12 mouse cellular contexts compared by ENCODE assay signal in genomic region chr17:46083381-46083780, GRCm38 (mm10). TPM values are rescaled to one million over a fixed set of nuclear protein-coding genes. Genes with fewer than 3 reads are reported as not detected.
DNase-seq lines count a peak whose midpoint lies in the region; ATAC-seq and TF ChIP-seq lines count a peak whose summit lies in the region.
"Had no signal": no experiment of that assay in that cellular context is flagged by ENCODE, and none has a peak within 500 bp of the region (broad histone marks: within the 10 kb centered on the region; RNA-seq: fewer than 3 reads in every experiment).

No protein-coding gene starts in this region.

- no peaks in the 10 kb centered on the region; the same call in 1 of the 2 replicates for H3K79me2 ChIP-seq in MEL (ENCODE audit: control insufficient read depth, insufficient read depth, low read length, poor library complexity)

- no peak for TF ChIP-seq CTCF in MEL (IDR thresholded peaks at IDR 0.05 in 2 of 3, conservative IDR thresholded peaks at IDR 0.05 in 1 of 3; ENCODE audit: control insufficient read depth in 1 of 3, insufficient read depth in 1 of 3, low read depth in 2 of 3, low read length in 3 of 3, poor library complexity in 1 of 3, severe bottlenecking in 1 of 3)

- H3K9ac ChIP-seq in hindbrain, embryonic 16.5 days (ENCODE audit: low read depth, low read length) = no peak overlapping the region
- H3K9ac ChIP-seq in hindbrain, embryonic 11.5 days (ENCODE audit: low read depth, low read length) = no peak overlapping the region
- H3K9ac ChIP-seq in MEL (ENCODE audit: control insufficient read depth, low read depth, low read length, poor library complexity, severe bottlenecking) = peak overlapping the region; percentile 71
- no peak overlapping the region for H3K9ac ChIP-seq in embryonic facial prominence, embryonic 15.5 days
- H3K9ac ChIP-seq: midbrain, embryonic 15.5 days had no signal

- H3K36me3 ChIP-seq in heart, embryonic 10.5 days = no peaks in the 10 kb centered on the region
- no peaks in the 10 kb centered on the region for H3K36me3 ChIP-seq in hindbrain, embryonic 16.5 days (ENCODE audit: control insufficient read depth, insufficient read depth, low read length)
- no peaks in the 10 kb centered on the region for H3K36me3 ChIP-seq in hindbrain, embryonic 11.5 days (ENCODE audit: control insufficient read depth, insufficient read depth, low read length)
- peaks cover 0 to 15% of the 10 kb centered on the region in 2 experiments; a peak in 2 of 4 replicates for H3K36me3 ChIP-seq in MEL (ENCODE audit: control insufficient read depth in 1 of 2, insufficient read depth in 2 of 2, low read length in 2 of 2)
- no peaks in the 10 kb centered on the region for H3K36me3 ChIP-seq in embryonic facial prominence, embryonic 15.5 days
- H3K36me3 ChIP-seq: midbrain, embryonic 15.5 days had no signal

- peak overlapping the region; percentile 85; the same call in 1 of the 2 replicates for H3K27ac ChIP-seq in heart, embryonic 10.5 days
- peak overlapping the region; percentile 78 for H3K27ac ChIP-seq in hindbrain, embryonic 16.5 days (ENCODE audit: low read depth, low read length)
- H3K27ac ChIP-seq in hindbrain, embryonic 11.5 days (ENCODE audit: low read depth, low read length) = no peak overlapping the region
- peak overlapping the region; percentile 72 for H3K27ac ChIP-seq in MEL (ENCODE audit: control insufficient read depth, low read depth, low read length)
- peak overlapping the region; percentile 76 for H3K27ac ChIP-seq in embryonic facial prominence, embryonic 15.5 days (replicated peaks)
- H3K27ac ChIP-seq: left cerebral cortex, adult 2 months; macrophage had no signal

- WGBS in heart, embryonic 10.5 days = 81% methylated on average over 3 of the region's 3 CpGs
- WGBS in hindbrain, embryonic 16.5 days = 78% methylated on average over 3 of the region's 3 CpGs
- WGBS in hindbrain, embryonic 11.5 days = 92% methylated on average over 3 of the region's 3 CpGs
- WGBS in embryonic facial prominence, embryonic 15.5 days = 61% methylated on average over 3 of the region's 3 CpGs

- DNase-seq in heart, embryonic 10.5 days (ENCODE audit: low spot score) = no peak
- DNase-seq in heart, postnatal 36 days = no peak
- DNase-seq in hindbrain, embryonic 11.5 days (ENCODE audit: low spot score) = no peak
- DNase-seq in MEL (ENCODE audit: low read depth, low spot score) = no peak
- no peak for DNase-seq in frontal cortex, postnatal 25 days (ENCODE audit: low spot score in 2 of 2)
- DNase-seq in thymus, postnatal 25 days = no peak
- DNase-seq: B cell, adult 2 months had no signal

- no peak overlapping the region for H3K4me2 ChIP-seq in hindbrain, embryonic 16.5 days (ENCODE audit: low read length)
- H3K4me2 ChIP-seq in hindbrain, embryonic 11.5 days (replicated peaks; ENCODE audit: low read depth, low read length) = no peak overlapping the region
- peak overlapping the region; percentile 43; the same call in 1 of the 2 replicates for H3K4me2 ChIP-seq in embryonic facial prominence, embryonic 15.5 days (replicated peaks)

- no peak for TF ChIP-seq EP300 in MEL (IDR thresholded peaks at IDR 0.05; ENCODE audit: low read depth in 1 of 2, low read length in 2 of 2)

- no peak overlapping the region for H3K4me3 ChIP-seq in heart, embryonic 10.5 days
- no peak overlapping the region for H3K4me3 ChIP-seq in hindbrain, embryonic 16.5 days (ENCODE audit: low read length)
- no peak overlapping the region for H3K4me3 ChIP-seq in hindbrain, embryonic 11.5 days (ENCODE audit: low read depth, low read length)
- peak overlapping the region; percentile 44 to 80; a peak in 3 of 4 replicates for H3K4me3 ChIP-seq in MEL (ENCODE audit: control insufficient read depth in 1 of 2, insufficient read depth in 1 of 2, low read depth in 2 of 2, low read length in 2 of 2)
- H3K4me3 ChIP-seq in embryonic facial prominence, embryonic 15.5 days (replicated peaks) = no peak overlapping the region
- H3K4me3 ChIP-seq: left cerebral cortex, adult 2 months; midbrain, embryonic 15.5 days had no signal

- peaks cover 5% of the 10 kb centered on the region; the same call in 1 of the 2 replicates for H3K27me3 ChIP-seq in heart, embryonic 10.5 days (ENCODE audit: insufficient read depth, poor library complexity, severe bottlenecking)
- no peaks in the 10 kb centered on the region for H3K27me3 ChIP-seq in hindbrain, embryonic 16.5 days (replicated peaks; ENCODE audit: control insufficient read depth, insufficient read depth, low read length)
- H3K27me3 ChIP-seq in hindbrain, embryonic 11.5 days (ENCODE audit: control insufficient read depth, insufficient read depth, low read length) = 0 out of 2 replicates have a peak, but pooled peaks cover 3% of the 10 kb centered on the region
- no peaks in the 10 kb centered on the region for H3K27me3 ChIP-seq in MEL (ENCODE audit: control insufficient read depth in 1 of 2, insufficient read depth in 2 of 2, low read length in 2 of 2)
- no peaks in the 10 kb centered on the region for H3K27me3 ChIP-seq in embryonic facial prominence, embryonic 15.5 days
- H3K27me3 ChIP-seq: midbrain, embryonic 15.5 days had no signal

- ATAC-seq in hindbrain, embryonic 16.5 days = no peak
- no peak for ATAC-seq in hindbrain, embryonic 11.5 days (ENCODE audit: low FRiP score)
- no peak for ATAC-seq in embryonic facial prominence, embryonic 15.5 days (ENCODE audit: insufficient number of reproducible peaks, low FRiP score, low TSS enrichment, low read depth)

- TF ChIP-seq RAD21 in MEL (IDR thresholded peaks at IDR 0.05; ENCODE audit: low read depth, low read length) = no peak

- no peak for TF ChIP-seq POLR2A in MEL (IDR thresholded peaks at IDR 0.05; ENCODE audit: control insufficient read depth in 1 of 2, insufficient read depth in 1 of 2, low read depth in 1 of 2, low read length in 2 of 2, poor library complexity in 1 of 2)

- H3K4me1 ChIP-seq in heart, embryonic 10.5 days = peaks cover 54% of the 10 kb centered on the region
- peaks cover 10% of the 10 kb centered on the region for H3K4me1 ChIP-seq in hindbrain, embryonic 16.5 days (ENCODE audit: control insufficient read depth, insufficient read depth, low read depth, low read length)
- no peaks in the 10 kb centered on the region for H3K4me1 ChIP-seq in hindbrain, embryonic 11.5 days (replicated peaks; ENCODE audit: control insufficient read depth, insufficient read depth, low read length)
- H3K4me1 ChIP-seq in MEL (ENCODE audit: control insufficient read depth in 1 of 2, insufficient read depth in 2 of 2, low read length in 2 of 2) = peaks cover 16 to 27% of the 10 kb centered on the region in 2 experiments; a peak in 3 of 4 replicates
- peaks cover 52% of the 10 kb centered on the region for H3K4me1 ChIP-seq in embryonic facial prominence, embryonic 15.5 days

- 0 out of 2 replicates have a peak, but pooled peaks cover 4% of the 10 kb centered on the region for H3K9me3 ChIP-seq in heart, embryonic 10.5 days
- H3K9me3 ChIP-seq in hindbrain, embryonic 16.5 days (ENCODE audit: control insufficient read depth, low read length) = no peaks in the 10 kb centered on the region
- no peaks in the 10 kb centered on the region for H3K9me3 ChIP-seq in hindbrain, embryonic 11.5 days (ENCODE audit: control insufficient read depth, low read length)
- no peaks in the 10 kb centered on the region for H3K9me3 ChIP-seq in MEL (replicated peaks; ENCODE audit: insufficient read depth, low read length)
- no peaks in the 10 kb centered on the region for H3K9me3 ChIP-seq in embryonic facial prominence, embryonic 15.5 days (replicated peaks)
- H3K9me3 ChIP-seq: midbrain, embryonic 15.5 days had no signal

- intact Hi-C loops in heart, postnatal 36 days (cut with DNase I) = no loop called here

TF ChIP-seq in MEL, 35 proteins besides CTCF, POLR2A, EP300 and RAD21:
- TF ChIP-seq MEF2A (IDR thresholded peaks at IDR 0.05; ENCODE audit: extremely low read depth, insufficient replicate concordance, low read depth, low read length, poor library complexity, severe bottlenecking) (no peak), SMC3 (IDR thresholded peaks at IDR 0.05; ENCODE audit: low read depth, low read length) (no peak), GABPA (IDR thresholded peaks at IDR 0.05; ENCODE audit: low read depth, low read length) (no peak), KAT2A (conservative IDR thresholded peaks at IDR 0.05; ENCODE audit: low read depth, low read length) (no peak), TCF12 (IDR thresholded peaks at IDR 0.05; ENCODE audit: low read depth, low read length) (0 out of 2 replicates have a peak, but pooled peaks have one; percentile 0), ETS1 (IDR thresholded peaks at IDR 0.05; ENCODE audit: low read depth, low read length) (no peak), BHLHE40 (IDR thresholded peaks at IDR 0.05; ENCODE audit: borderline replicate concordance, low read depth, low read length) (no peak)
TF ChIP-seq in MEL: peak in this region for 1.

RNA-seq across cellular contexts. Expression of gene Mrps18a, which starts 27.4 kb away (rescaled TPM):
- 150 and 166 TPM in 2 replicates for polyA plus RNA-seq in heart, embryonic 10.5 days (2016; fragmentation: Nextera tagmentation; extraction: Ambion mirVana)
- total RNA-seq in heart, postnatal 36 days (2021) = 100 to 1,000 TPM; 131 to 140 TPM
- 152 and 163 TPM in 2 replicates for polyA plus RNA-seq in hindbrain, embryonic 16.5 days (2015; fragmentation: Nextera tagmentation; extraction: Ambion mirVana)
- 122 and 130 TPM in 2 replicates for polyA plus RNA-seq in hindbrain, embryonic 11.5 days (2014; fragmentation: Nextera tagmentation; extraction: Ambion mirVana)
- total RNA-seq in MEL (2012; rRNA removed) = 177 and 181 TPM in 2 replicates
- polyA plus RNA-seq in MEL (2012; ENCODE audit: insufficient read depth in 1 of 2, insufficient read length in 2 of 2, low read depth in 1 of 2, low replicate concordance in 2 of 2, missing spikeins in 1 of 2) = 100 to 1,000 TPM in 1 of 2 experiments, not detected in 1; 159 TPM
- 124 and 134 TPM in 2 replicates for polyA plus RNA-seq in embryonic facial prominence, embryonic 15.5 days (2015; fragmentation: Nextera tagmentation; extraction: Ambion mirVana)

RNA-seq across cellular contexts. Expression of gene Vegfa, which starts 51.2 kb away (rescaled TPM):
- polyA plus RNA-seq in heart, embryonic 10.5 days (2016; fragmentation: Nextera tagmentation; extraction: Ambion mirVana) = 4.5 and 6.0 TPM in 2 replicates
- 100 to 1,000 TPM; 203 to 277 TPM for total RNA-seq in heart, postnatal 36 days (2021)
- polyA plus RNA-seq in hindbrain, embryonic 16.5 days (2015; fragmentation: Nextera tagmentation; extraction: Ambion mirVana) = 3.7 and 3.8 TPM in 2 replicates
- polyA plus RNA-seq in hindbrain, embryonic 11.5 days (2014; fragmentation: Nextera tagmentation; extraction: Ambion mirVana) = 2.6 and 6.2 TPM in 2 replicates
- 16.1 and 39.4 TPM in 2 replicates for total RNA-seq in MEL (2012; rRNA removed)
- polyA plus RNA-seq in MEL (2012; ENCODE audit: insufficient read depth in 1 of 2, insufficient read length in 2 of 2, low read depth in 1 of 2, low replicate concordance in 2 of 2, missing spikeins in 1 of 2) = 10 to 100 TPM in 1 of 2 experiments, not detected in 1; 38.6 TPM
- polyA plus RNA-seq in embryonic facial prominence, embryonic 15.5 days (2015; fragmentation: Nextera tagmentation; extraction: Ambion mirVana) = 4.6 and 6.9 TPM in 2 replicates

Comparison
In these comparisons a context has a peak if more than half of its experiments do, and no peak if none do; other contexts are left out.
1. H3K4me3 ChIP-seq: peak in MEL (2 of 2); none in heart, embryonic 10.5 days (single experiment), hindbrain, embryonic 16.5 days (single experiment), hindbrain, embryonic 11.5 days (single experiment) and embryonic facial prominence, embryonic 15.5 days (single experiment).